11 mouse cellular contexts compared by ENCODE assay signal in the genomic region with DNA sequence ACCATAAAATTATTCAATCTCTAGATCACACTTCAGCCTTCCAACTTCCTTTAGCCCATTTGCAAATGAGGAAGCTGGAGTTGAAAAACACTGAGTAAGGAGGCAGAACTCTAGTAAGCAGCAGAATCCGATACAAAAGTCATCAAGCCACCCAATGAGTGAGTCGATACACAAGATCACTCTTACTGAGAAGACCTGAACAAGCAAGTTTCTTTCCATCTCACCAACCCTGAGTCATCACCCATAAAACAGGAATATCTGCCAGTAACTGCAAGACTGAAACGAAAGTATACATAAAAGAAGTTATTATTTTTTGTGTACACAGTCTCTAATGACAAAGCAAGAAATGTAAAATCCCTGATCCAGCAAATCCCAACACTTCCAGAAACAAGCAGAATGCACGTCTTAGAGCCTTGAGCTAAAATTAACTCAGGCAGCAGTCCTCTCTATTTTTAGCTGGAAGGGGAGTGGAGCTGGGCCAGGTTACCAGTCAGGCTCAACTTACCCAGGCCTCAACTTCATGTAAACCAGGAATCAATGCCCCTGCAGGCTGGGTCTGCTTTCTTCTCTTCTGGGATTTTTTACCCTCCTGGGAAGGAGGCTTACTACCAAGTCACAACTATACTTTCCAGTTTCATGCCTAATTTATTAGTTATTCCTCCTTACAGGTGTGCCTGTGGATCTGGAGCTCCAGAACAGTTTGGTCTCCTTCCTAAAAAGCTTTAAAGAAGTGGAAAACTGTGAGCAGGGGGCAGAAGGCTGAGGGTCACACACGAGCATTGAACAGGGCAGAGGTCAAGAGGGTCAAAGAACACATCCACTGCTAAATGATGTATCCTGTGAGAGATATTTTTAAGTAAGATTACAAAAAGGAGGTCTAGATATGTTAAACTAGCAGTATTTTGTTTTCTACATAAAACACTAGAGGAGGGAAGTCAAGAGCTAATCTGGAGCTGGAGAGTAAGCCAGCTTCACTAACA. TPM values are rescaled to one million over a fixed set of nuclear protein-coding genes. Genes with fewer than 3 reads are reported as not detected.
DNase-seq lines count a peak whose midpoint lies in the region; ATAC-seq lines count a peak whose summit lies in the region.
"Had no signal": no experiment of that assay in that cellular context is flagged by ENCODE, and none has a peak within 500 bp of the region (broad histone marks: within the 10 kb centered on the region; RNA-seq: fewer than 3 reads in every experiment).

No protein-coding gene starts in this region.

- DNase-seq in gastrocnemius, adult 18-20 months (ENCODE audit: low spot score): peak; percentile 72
- no peak for DNase-seq in gastrocnemius, postnatal 4 days (ENCODE audit: low spot score in 2 of 2)
- peak; percentile 23 for DNase-seq in urinary bladder, postnatal 14 days (ENCODE audit: low spot score)
- DNase-seq in urinary bladder, adult 2 months (ENCODE audit: low spot score): no peak
- DNase-seq in forebrain, embryonic 10.5 days (ENCODE audit: extremely low spot score, low spot score): no peak
- DNase-seq in hindbrain, embryonic 10.5 days (ENCODE audit: low spot score): no peak
- DNase-seq: thymus, postnatal 25 days had no signal

- no peaks in the 10 kb centered on the region for H3K36me3 ChIP-seq in forebrain, embryonic 12.5 days (replicated peaks)
- no peaks in the 10 kb centered on the region for H3K36me3 ChIP-seq in forebrain, embryonic 10.5 days (replicated peaks)
- H3K36me3 ChIP-seq in hindbrain, embryonic 10.5 days: no peaks in the 10 kb centered on the region
- H3K36me3 ChIP-seq: lung, embryonic 15.5 days had no signal

- H3K9me3 ChIP-seq in forebrain, embryonic 12.5 days: no peaks in the 10 kb centered on the region
- peaks cover 4% of the 10 kb centered on the region; the same call in 1 of the 2 replicates for H3K9me3 ChIP-seq in forebrain, embryonic 10.5 days
- H3K9me3 ChIP-seq in hindbrain, embryonic 10.5 days: 0 out of 2 replicates have a peak, but pooled peaks cover 3% of the 10 kb centered on the region
- H3K9me3 ChIP-seq: lung, embryonic 15.5 days had no signal

- H3K9ac ChIP-seq in forebrain, embryonic 12.5 days: no peak overlapping the region
- H3K9ac ChIP-seq: lung, embryonic 15.5 days had no signal

- H3K27ac ChIP-seq in forebrain, embryonic 12.5 days: no peak overlapping the region
- H3K27ac ChIP-seq in forebrain, embryonic 10.5 days: no peak overlapping the region
- H3K27ac ChIP-seq in hindbrain, embryonic 10.5 days: no peak overlapping the region
- H3K27ac ChIP-seq: lung, embryonic 15.5 days had no signal

- peak; percentile 20 to 33; a peak in 2 of 4 replicates for ATAC-seq in hematopoietic stem cell, adult 5-6 weeks (replicated peaks in 1 of 2; ENCODE audit: insufficient read depth in 1 of 2, low FRiP score in 2 of 2, low TSS enrichment in 1 of 2, low read depth in 1 of 2, poor library complexity in 2 of 2, severe bottlenecking in 2 of 2)
- ATAC-seq in forebrain, embryonic 12.5 days (ENCODE audit: low FRiP score): no peak
- ATAC-seq: CD4-positive, CD25-positive, alpha-beta regulatory T cell, adult 4 months had no signal

- no peak overlapping the region for H3K4me3 ChIP-seq in forebrain, embryonic 12.5 days (replicated peaks)
- H3K4me3 ChIP-seq in forebrain, embryonic 10.5 days: no peak overlapping the region
- H3K4me3 ChIP-seq in hindbrain, embryonic 10.5 days: no peak overlapping the region
- H3K4me3 ChIP-seq: lung, embryonic 15.5 days had no signal

- 59% methylated on average over 5 of the region's 5 CpGs for WGBS in forebrain, embryonic 12.5 days
- WGBS in forebrain, embryonic 10.5 days: 61% methylated on average over 5 of the region's 5 CpGs
- WGBS in hindbrain, embryonic 10.5 days: 60% methylated on average over 5 of the region's 5 CpGs

- H3K4me2 ChIP-seq in forebrain, embryonic 12.5 days: no peak overlapping the region
- H3K4me2 ChIP-seq: lung, embryonic 15.5 days had no signal

- H3K27me3 ChIP-seq in forebrain, embryonic 12.5 days: no peaks in the 10 kb centered on the region
- no peaks in the 10 kb centered on the region for H3K27me3 ChIP-seq in forebrain, embryonic 10.5 days (ENCODE audit: poor library complexity, severe bottlenecking)
- no peaks in the 10 kb centered on the region for H3K27me3 ChIP-seq in hindbrain, embryonic 10.5 days (ENCODE audit: insufficient read depth, poor library complexity, severe bottlenecking)
- H3K27me3 ChIP-seq: lung, embryonic 15.5 days had no signal

- 0 out of 2 replicates have a peak, but pooled peaks cover 2% of the 10 kb centered on the region for H3K4me1 ChIP-seq in forebrain, embryonic 12.5 days
- peaks cover 16% of the 10 kb centered on the region for H3K4me1 ChIP-seq in forebrain, embryonic 10.5 days
- H3K4me1 ChIP-seq in hindbrain, embryonic 10.5 days (replicated peaks): peaks cover 4% of the 10 kb centered on the region; the same call in 1 of the 2 replicates
- H3K4me1 ChIP-seq: lung, embryonic 15.5 days had no signal

RNA-seq across cellular contexts. Expression of gene Nr1d2, which starts 4.7 kb away (rescaled TPM):
- 10 to 100 TPM; 60.7 to 61.4 TPM for total RNA-seq in gastrocnemius, adult 18-20 months (2021)
- 10 to 100 TPM; 43.0 to 52.7 TPM for total RNA-seq in gastrocnemius, postnatal 4 days (2021)
- 58.3 and 77.6 TPM in 2 replicates for polyA plus RNA-seq in urinary bladder, adult 2 months (2012; rRNA removed)
- 38.9 and 42.4 TPM in 2 replicates for total RNA-seq in hematopoietic stem cell, adult 5-6 weeks (2017)
- polyA plus RNA-seq in forebrain, embryonic 12.5 days (2016; fragmentation: Nextera tagmentation; extraction: Ambion mirVana): 7.0 and 7.5 TPM in 2 replicates
- 4.1 and 4.2 TPM in 2 replicates for polyA plus RNA-seq in forebrain, embryonic 10.5 days (2016; fragmentation: Nextera tagmentation; extraction: Ambion mirVana)
- polyA plus RNA-seq in hindbrain, embryonic 10.5 days (2016; fragmentation: Nextera tagmentation; extraction: Ambion mirVana): 3.4 TPM in 2 replicates

RNA-seq across cellular contexts. Expression of gene Nkiras1, which starts 36.7 kb away (rescaled TPM):
- total RNA-seq in gastrocnemius, adult 18-20 months (2021): 10 to 100 TPM; 35.7 to 38.0 TPM
- 10 to 100 TPM; 36.1 to 39.2 TPM for total RNA-seq in gastrocnemius, postnatal 4 days (2021)
- 29.8 and 35.2 TPM in 2 replicates for polyA plus RNA-seq in urinary bladder, adult 2 months (2012; rRNA removed)
- total RNA-seq in hematopoietic stem cell, adult 5-6 weeks (2017): 10.4 and 11.7 TPM in 2 replicates
- polyA plus RNA-seq in forebrain, embryonic 12.5 days (2016; fragmentation: Nextera tagmentation; extraction: Ambion mirVana): 17.5 and 19.3 TPM in 2 replicates
- polyA plus RNA-seq in forebrain, embryonic 10.5 days (2016; fragmentation: Nextera tagmentation; extraction: Ambion mirVana): 12.2 and 13.6 TPM in 2 replicates
- 11.4 and 15.0 TPM in 2 replicates for polyA plus RNA-seq in hindbrain, embryonic 10.5 days (2016; fragmentation: Nextera tagmentation; extraction: Ambion mirVana)

RNA-seq across cellular contexts. Expression of gene Rpl15, which starts 36.9 kb away (rescaled TPM):
- total RNA-seq in gastrocnemius, adult 18-20 months (2021): 100 to 1,000 TPM; 521 to 526 TPM
- total RNA-seq in gastrocnemius, postnatal 4 days (2021): 1,000 to 10,000 TPM; 1,118 to 1,258 TPM
- polyA plus RNA-seq in urinary bladder, adult 2 months (2012; rRNA removed): 740 and 767 TPM in 2 replicates
- total RNA-seq in hematopoietic stem cell, adult 5-6 weeks (2017): 1,684 and 2,567 TPM in 2 replicates
- polyA plus RNA-seq in forebrain, embryonic 12.5 days (2016; fragmentation: Nextera tagmentation; extraction: Ambion mirVana): 340 and 366 TPM in 2 replicates
- 464 and 501 TPM in 2 replicates for polyA plus RNA-seq in forebrain, embryonic 10.5 days (2016; fragmentation: Nextera tagmentation; extraction: Ambion mirVana)
- 390 and 457 TPM in 2 replicates for polyA plus RNA-seq in hindbrain, embryonic 10.5 days (2016; fragmentation: Nextera tagmentation; extraction: Ambion mirVana)

Comparison
In these comparisons a context has a peak if more than half of its experiments do, and no peak if none do; other contexts are left out.
1. DNase-seq: peak in gastrocnemius, adult 18-20 months (single experiment) and urinary bladder, postnatal 14 days (single experiment); none in gastrocnemius, postnatal 4 days (0 of 2), urinary bladder, adult 2 months (single experiment), forebrain, embryonic 10.5 days (single experiment) and hindbrain, embryonic 10.5 days (single experiment).